Mouse (Mus musculus): ENCODE results near the gene Rap1b. TPM values are rescaled to one million over a fixed set of nuclear protein-coding genes. Genes with fewer than 3 reads are reported as not detected.

Rap1b gene
- total RNA-seq, 2 experiments from 2014 or later = 29.5 to 36.0 TPM

Other genes with a start within 250 kb of the Rap1b start
- 1 to 10 TPM; 6.2 to 7.4 TPM for gene Cpm, start 216.5 kb downstream of the Rap1b start, total RNA-seq (2021)
- gene Mdm2, start 135.3 kb downstream of the Rap1b start, total RNA-seq (2021) = 10 to 100 TPM; 29.4 to 29.8 TPM
- gene Slc35e3, start 99.7 kb downstream of the Rap1b start, total RNA-seq (2021) = 1 to 10 TPM; 5.2 to 6.1 TPM
- gene Nup107, start 53.3 kb downstream of the Rap1b start, total RNA-seq (2021) = 1 to 10 TPM; 7.0 to 7.6 TPM